Mouse (Mus musculus) layer of hippocampus, adult 18-20 months (tissue): ENCODE measurements around the gene Mlkl. TPM values are rescaled to one million over a fixed set of nuclear protein-coding genes. Genes with fewer than 3 reads are reported as not detected.
"Not testable (repeated sequence)": the region's sequence is repeated elsewhere in the genome, so short reads cannot be mapped to it uniquely, and the experiment has no call there.

ENCODE experiments used
- DNase-seq, 2 experiments: peaks; one replicate each; pipeline ENCODE4 v3.0.0; 2022; ENCODE audit warnings: low spot score in 2 of 2
- total RNA-seq, 2 experiments: library from RNA; stranded (reverse); gene quantifications; 2 replicates each; pipeline ENCODE4 v1.2.3; 2021

Gene Mlkl
- total RNA-seq, 2 experiments from 2014 or later: 0.20 TPM

DNA sequence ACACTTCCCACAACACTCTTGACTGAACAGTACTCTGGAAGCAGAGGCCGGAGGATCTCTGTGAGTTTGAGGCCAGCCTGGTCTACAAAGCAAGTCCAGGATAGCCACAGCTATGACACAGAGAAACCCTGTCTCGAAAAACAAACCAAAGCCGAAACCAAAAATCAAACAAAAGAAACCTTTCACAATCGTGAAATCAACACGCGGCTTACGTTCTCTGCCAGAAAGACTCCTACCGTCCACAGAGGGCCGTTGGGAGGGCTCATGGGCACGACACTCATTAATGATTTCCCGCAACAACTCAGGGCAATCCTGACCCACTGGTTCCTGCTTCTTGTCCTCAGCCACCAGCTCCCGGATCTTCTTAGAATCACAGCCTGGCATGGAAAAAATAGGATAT lies 23.2 kb downstream of the Mlkl start:
- no peak for DNase-seq

DNA sequence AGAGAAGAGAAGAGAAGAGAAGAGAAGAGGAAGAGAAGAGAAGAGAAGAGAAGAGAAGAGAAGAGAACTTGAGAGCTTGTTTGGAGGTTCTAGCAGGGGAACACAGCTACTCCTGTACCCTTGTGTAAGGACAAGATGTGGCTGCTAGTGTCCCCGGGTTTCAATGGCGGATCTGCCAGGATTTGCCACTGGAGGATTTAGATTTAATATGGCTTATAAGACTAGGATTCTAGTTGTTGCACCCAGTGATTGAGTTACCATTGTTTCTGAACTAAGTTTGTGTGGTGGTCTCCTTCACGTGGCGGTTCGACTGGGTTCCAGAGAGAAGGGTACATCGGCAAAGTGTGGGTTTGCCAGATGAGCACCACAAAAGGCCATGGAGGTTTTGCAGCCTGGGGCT lies 24.0 kb downstream of the Mlkl start:
- not testable (repeated sequence) for DNase-seq

DNA sequence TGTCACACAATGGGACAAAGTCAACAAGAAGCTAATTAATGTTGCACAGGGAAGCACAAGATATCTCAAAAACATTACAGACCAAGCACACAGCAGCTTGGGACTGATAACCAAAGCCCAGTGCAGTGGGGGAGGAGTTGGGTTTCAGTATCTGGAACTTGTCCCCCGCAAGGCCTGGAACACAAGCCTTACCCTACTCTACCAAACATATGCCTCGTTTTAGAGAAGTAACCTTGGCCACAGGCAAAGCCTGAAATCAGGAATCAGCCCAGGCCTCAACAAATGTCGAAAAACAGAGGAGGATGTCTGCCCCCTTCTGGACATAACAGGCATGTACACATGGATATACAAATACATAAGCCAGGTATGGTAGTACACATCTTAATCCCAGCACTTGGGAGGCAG lies 25.2 kb downstream of the Mlkl start:
- DNase-seq: no peak

DNA sequence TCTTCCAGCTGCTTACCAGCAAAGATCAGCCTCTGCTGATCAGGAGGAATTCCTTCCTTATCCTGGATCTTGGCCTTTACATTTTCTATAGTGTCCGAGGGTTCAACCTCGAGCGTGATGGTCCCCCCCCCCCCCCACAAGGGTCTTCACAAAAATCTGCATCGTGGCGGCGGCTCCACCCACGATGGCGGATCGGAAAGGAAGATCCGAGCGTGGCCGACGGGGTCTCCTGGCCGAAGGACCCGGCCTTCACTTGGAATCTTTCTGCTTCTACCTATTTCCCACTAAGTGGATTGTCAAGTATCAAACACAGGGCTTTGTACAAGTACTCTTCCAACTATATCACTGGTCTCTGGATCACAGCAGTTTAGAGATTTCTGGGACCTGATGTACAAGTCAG lies 28.0 kb downstream of the Mlkl start:
- DNase-seq: not testable (repeated sequence)

DNA sequence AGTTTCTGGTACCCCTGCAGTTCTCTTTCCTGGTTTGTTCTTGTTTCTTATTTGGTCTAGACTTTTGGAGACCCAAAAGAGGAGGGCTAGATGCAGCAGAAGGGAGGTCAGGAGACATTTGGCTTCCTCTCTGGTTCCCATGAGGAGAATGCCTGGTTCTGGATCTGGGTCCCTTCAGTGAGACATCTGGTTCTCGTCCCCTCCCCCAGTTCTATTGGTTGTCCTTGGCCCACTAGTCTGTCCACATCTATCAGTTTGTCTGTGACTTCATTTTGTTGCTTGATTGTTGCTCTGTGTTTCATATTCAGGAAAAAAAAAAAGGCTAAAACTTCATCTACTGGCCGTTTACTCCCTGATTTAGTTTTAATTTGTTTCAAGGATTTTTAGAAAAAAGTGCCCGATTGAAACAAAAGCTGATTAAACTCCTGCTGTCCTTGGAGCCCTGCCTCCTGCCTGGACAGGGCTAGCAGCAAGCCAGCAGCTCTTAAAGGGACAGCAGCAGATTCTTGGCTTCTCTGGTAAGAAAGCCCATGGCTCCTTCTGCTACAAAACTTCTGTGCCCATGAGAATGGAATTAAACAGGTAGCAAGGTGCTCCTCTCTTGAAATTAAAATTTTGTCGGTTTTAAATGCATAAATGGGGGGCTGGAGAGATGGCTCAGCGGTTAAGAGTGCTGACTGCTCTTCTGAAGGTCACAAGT lies 32.8 kb downstream of the Mlkl start:
- no peak for DNase-seq

DNA sequence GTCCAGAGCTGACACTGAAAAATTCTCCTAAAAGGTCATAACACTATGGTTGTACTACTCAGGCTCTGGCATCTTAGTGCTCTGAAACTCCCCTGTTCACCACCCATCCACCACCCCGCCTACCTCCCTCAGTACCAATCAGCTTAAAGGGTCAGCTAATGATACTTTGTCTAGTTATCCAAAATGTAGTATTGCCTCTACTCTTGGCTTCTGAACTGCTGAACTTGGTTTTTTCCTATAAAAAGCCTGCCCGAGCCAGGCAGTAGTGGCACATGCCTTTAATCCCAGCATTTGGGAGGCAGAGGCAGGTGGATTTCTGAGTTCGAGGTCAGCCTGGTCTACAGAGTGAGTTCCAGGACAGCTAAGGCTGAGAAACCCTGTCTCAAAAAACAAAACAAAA lies 33.6 kb downstream of the Mlkl start:
- DNase-seq: no peak

DNA sequence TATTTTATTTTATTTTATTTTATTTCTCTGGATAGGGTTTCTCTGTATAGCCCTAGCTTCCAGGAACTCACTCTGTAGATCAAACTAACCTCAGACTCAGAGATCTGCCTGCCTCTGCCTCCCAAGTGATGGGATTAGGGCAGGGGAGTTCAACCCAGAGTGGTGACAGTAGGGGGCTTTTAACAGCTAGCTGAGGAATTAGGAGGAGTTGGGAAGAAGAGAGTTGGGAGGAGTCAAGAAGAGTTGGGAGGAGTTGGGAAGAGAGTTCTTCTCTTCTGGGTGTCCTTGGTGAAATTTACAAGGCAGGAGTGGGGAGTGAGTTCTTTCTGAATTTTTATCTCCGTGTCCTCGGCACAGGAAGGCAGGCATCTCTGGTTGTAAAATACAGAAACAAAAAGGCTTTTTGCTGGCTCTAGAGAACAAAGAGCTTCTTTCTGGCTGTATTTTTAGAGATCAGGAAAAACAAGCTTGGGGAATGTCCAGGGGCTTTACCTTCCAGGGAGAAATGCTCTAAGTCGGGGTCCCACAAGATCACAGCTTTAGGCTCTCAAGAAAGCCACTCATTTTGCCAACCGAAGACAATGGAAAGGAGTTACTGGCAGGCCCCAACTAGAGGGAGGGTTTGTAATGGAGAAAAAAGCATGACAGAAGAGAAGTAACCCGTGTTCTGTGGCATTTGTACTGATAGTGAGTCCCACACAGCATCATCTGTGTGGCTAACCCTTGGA lies 34.7 kb downstream of the Mlkl start:
- not testable (repeated sequence) for DNase-seq

DNA sequence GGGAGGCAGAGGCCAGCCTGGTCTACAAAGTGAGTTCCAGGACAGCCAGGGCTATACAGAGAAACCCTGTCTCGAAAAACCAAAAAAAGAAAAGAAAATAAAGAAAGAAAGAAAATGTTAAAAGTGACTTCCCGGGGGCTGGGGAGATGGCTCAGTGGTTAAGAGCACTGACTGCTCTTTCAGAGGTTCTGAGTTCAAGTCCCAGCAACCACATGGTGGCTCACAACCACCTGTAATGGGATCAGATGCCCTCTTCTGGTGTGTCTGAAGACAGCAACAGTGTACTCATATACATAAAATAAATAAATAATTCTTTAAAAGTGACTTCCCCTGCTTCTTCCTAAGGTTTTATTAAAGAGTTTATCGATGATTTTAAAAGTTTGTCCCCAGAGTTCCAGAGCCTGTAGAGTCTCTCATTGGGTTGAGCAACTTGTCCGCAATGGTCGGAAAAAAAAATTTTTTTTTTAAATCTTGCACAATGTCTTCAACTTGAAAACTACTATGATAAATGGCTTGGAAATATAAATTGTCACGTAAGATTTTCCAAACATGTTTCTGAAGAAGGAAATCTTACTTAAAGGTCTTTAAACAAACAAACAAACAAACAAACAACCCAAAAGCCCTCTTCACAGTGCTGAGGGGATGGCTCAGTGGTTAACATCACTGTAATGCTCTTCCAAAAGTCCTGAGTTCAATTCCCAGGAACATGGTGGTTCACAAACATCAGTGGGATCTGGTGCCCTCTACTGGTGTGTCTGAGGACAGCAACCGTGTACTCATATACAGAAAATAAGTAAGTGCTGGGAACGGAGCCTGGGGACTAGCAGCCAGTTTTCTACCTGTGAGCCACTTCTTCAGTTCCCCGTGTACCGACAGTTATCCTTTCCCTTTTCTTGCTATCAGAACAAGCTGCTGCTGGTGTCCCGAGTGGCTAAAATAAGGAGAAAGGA lies 37.1 kb downstream of the Mlkl start:
- DNase-seq: no peak

DNA sequence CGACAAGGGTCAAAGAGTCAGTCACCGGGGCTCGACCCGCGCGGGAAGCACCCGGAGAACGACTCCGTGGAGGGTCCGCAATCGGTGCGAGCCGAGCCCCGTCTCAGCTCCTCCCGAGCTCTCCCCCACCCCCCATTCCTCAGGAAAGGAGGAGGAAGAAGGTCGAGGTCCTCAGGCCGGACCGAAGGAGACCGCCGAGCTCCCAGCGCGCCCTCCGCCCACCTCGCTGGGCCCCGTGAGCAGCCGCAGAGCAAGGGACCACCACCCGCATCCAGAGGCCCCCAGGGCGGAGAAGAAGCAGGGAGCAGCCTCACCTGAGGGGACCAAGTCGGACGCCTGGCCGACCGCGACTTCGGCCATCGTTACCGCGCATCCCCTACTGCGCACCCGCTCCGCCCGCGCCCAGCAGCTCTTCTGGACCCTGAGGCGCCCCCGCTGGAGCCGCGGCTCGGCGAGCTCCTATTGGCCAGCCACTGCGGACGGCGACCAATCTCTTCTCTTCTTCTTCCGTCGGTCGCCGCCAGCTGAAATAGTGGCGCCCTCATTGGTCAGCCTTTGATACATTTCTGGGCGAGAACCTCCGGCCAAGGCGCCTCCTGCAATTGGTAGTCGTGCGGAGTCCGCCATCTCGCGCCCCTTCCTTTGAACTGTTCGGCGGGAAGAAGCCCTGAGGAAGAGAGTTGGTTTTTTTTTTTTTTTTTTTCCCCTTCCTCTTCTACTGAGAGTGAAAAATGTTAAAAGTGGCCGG lies 38.0 kb downstream of the Mlkl start, which contains the start of gene Rfwd3:
Rfwd3 (minus strand) TSS at position 402 of the 748 bp plus-strand sequence.
- peak; percentile 97 to 99 for DNase-seq

DNA sequence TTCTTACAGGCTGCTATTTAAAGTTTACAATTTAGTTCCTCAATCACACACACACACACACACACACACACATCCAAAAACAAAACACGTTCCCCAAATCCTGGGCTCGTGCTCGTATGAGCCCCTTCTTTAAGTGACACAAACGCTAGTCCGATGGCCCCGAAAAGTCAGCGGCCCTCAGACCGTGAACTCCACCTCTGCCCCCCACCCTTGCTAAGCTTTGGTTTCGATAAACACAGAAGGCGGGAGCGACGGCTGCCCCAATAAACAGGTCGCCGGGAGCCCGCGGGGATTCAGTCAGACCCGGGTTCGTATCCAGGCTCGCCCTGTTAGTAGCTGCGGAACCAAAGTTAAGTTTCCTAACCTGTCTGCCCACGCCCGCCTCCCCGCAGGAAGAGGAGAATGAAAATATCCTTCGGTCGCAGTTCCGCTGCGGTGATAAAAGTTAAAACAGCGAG lies 38.6 kb downstream of the Mlkl start:
- peak in 1 of 2 experiments; percentile 24 for DNase-seq

DNA sequence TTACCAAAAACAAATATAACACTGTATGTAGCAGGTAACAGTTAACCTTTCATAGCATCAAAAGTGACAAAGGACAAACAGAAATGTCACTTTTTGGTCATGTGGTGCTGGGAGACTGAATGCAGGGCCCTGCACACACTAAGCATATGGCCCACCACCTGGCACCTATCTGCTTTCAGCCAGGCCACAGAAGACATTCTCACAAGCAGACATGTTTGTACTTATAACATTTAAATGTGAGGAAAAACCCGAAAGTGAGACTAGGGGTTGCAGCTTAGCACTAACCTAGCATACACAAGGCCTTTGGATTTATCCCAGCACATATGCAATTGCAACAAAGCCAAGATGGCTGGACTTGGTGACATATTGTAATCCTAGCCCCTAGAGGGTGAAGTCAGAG lies 40.0 kb downstream of the Mlkl start:
- DNase-seq: no peak

DNA sequence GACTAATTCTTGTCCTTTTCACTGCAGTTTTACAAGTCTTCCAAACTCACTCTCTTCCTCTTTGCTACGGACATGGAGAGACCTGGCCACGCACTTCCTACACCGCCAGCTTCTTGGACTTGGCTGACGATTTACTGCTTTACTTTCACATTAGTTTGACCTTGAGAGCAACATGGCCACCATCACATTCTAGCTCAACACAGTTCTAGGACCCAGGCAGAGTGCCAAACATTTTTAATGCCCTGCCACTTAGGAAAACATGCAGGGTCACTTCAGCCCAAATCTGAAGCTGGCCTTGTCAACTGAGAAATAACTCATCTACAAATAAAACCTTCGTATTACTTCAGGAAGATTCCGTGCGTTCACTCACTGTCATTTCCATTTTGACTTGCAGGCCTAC lies 46.2 kb downstream of the Mlkl start:
- no peak for DNase-seq

DNA sequence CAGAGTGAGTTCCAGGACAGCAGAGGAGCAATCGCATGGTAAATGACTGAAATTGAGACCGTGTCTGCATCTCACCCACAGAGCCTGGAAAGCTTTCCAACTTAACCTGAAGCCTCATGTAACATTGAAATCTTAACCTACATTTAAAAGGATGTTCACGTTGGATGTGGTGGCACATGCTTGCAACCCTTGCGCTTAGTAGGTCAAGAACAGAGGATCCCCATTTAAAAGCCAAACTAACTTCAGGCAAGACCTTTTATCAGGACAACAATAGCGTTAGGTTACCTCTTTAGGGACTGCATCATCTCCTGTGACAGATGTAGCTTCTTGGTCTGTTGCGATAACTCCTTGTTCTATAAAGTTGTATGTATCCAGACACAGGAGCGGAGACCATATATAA lies 47.4 kb downstream of the Mlkl start:
- DNase-seq: no peak

DNA sequence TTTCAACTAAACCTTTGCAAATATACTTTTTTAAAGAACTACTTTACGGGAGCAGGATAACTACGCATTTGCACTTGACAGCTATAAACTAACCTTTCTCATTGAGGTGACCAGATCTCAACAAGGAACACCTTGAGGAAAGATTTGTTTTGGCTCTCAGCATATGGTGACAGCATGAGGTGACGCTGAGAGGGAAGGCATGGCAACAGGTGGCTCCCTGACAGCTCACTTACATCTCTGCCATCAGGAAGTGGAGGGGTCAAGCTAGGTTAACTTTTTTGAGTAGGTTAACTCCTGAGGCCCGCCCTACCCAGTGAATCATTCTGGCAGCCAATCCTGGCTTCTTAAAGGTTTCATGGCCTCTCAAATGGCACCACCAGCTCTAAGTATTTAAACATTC lies 52.4 kb downstream of the Mlkl start:
- DNase-seq: no peak

DNA sequence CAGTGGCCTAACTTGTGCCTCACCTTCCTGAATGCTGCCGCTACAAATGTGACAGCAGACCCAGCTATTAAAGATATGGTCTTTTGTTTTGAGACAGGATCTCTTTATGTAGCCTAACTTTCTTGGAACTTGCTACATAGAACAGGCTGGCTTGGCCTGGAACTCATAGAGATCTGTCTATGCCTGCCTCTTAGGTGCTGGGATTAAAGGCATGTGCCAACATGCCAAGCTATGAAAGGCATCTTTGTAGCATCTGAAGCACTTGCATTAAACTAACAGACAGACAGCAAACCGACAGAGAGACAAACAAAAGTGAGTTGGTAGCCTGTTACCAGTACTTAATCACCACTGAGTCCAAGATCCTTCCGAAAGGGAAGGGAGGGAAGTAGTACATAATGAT lies 55.9 kb downstream of the Mlkl start:
- DNase-seq: no peak

DNA sequence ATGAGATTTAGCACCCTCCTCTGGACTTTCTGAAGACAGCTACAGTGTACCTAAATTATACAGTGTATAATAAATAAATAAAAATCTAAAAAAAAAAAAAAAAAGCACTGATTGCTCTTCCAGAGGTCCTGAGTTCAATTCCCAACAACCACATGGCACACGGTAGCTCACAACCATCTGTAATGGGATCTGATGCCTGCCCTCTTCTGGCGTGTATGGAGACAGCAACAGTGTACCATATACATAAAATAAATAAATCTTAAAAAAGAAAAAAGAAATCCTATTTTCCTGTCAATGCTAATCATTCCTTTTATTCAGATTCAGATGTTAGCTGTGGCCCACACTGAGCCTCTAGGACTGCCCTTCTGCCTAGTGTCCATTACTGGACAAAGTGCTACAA lies 69.7 kb downstream of the Mlkl start:
- peak in 1 of 2 experiments; percentile 12 for DNase-seq

DNA sequence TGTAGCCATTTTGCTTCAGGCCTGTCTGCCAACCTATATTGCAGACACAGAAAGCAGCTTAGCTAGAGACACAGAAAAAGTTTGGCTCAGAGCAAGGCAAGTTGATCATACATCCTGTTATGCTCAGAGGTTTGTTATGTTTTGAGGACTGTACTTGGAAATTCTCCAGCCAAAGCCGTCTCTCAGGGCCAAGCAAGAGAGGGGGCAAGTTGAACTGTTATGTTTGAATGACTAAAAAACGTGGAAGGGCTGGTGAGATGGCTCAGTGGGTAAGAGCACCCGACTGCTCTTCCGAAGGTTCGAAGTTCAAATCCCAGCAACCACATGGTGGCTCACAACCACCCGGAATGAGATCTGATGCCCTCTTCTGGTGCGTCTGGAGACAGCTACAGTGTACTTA lies 71.8 kb downstream of the Mlkl start:
- DNase-seq: not testable (repeated sequence)

DNA sequence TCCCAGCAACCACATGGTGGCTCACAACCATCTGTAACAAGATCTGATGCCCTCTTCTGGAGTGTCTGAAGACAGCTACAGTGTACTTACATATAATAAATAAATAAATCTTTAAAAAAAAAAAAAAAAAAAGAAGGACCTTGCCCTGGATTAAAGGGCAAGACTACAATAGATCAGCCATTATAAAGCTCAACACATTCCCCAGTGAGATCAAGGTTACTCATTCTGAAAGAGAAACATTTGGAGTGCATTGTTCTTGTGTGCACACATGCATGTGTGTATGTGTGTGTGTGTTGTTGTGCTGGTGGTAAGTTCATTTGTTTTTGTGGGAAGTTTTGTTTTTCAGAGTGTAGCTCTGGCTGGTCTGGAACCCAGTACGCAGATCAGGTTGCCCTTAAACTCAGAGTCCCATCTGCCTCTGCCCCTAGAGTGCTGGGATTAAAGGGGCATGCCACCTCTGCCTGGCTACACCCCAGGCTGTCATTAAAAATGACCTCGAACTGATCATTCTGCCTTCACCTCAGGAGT lies 73.2 kb downstream of the Mlkl start:
- DNase-seq: no peak

DNA sequence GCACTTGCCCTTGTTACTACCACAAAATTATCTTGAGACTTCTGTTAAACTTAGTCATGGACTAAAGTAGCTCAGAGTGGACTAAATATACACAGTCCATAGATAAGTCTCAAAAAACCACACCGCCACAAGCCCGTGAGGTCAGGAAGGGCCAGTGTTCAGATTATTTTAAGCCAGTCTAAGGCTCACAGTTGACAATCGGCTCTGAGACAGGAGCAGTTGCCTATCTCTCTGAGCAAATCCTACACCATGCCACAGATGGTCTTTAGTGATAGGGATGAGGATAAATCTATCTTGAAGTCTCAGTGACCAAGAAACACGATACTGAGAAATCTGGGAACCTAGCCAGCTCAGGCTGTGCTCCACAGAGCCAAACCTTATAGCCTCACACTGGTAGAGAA lies 76.0 kb downstream of the Mlkl start:
- DNase-seq: no peak
